Mouse (Mus musculus): ENCODE measurements around the gene Zbtb8a.
A peak's percentile ranks its signal among the peaks of the same experiment; 100 is the strongest.
"Not testable (repeated sequence)": the region's sequence is repeated elsewhere in the genome, so short reads cannot be mapped to it uniquely, and the experiment has no call there.

Gene Zbtb8a

GRCm38 (mm10) chr4:129376961-129377545 lies 863 bp downstream of the Zbtb8a start:
- DNase-seq (ENCODE audit: low spot score) = peak; percentile 65

GRCm38 (mm10) chr4:129375821-129376220 lies 2.1 kb downstream of the Zbtb8a start:
- no peak for DNase-seq (ENCODE audit: low spot score)

GRCm38 (mm10) chr4:129375000-129375399 lies 2.9 kb downstream of the Zbtb8a start:
- DNase-seq (ENCODE audit: low spot score) = no peak

GRCm38 (mm10) chr4:129374219-129374755 lies 3.6 kb downstream of the Zbtb8a start:
- DNase-seq (ENCODE audit: low spot score) = no peak

GRCm38 (mm10) chr4:129373202-129373976 lies 4.5 kb downstream of the Zbtb8a start:
- no peak for DNase-seq (ENCODE audit: low spot score)

- DNase-seq (ENCODE audit: low spot score) = no peak
Measured at GRCm38 (mm10) chr4:129371391-129371790, 6.5 kb downstream of the Zbtb8a start.

GRCm38 (mm10) chr4:129365224-129365623 lies 12.7 kb downstream of the Zbtb8a start:
- DNase-seq (ENCODE audit: low spot score) = no peak

- DNase-seq (ENCODE audit: low spot score) = no peak
Measured at GRCm38 (mm10) chr4:129364379-129364778, 13.5 kb downstream of the Zbtb8a start.

GRCm38 (mm10) chr4:129363463-129363862 lies 14.5 kb downstream of the Zbtb8a start:
- no peak for DNase-seq (ENCODE audit: low spot score)

GRCm38 (mm10) chr4:129362771-129363170 lies 15.1 kb downstream of the Zbtb8a start:
- no peak for DNase-seq (ENCODE audit: low spot score)

- not testable (repeated sequence) for DNase-seq (ENCODE audit: low spot score)
Measured at GRCm38 (mm10) chr4:129362238-129362637, 15.7 kb downstream of the Zbtb8a start.

- no peak for DNase-seq (ENCODE audit: low spot score)
Measured at GRCm38 (mm10) chr4:129357613-129358163, 20.2 kb downstream of the Zbtb8a start.

GRCm38 (mm10) chr4:129354236-129354635 lies 23.7 kb downstream of the Zbtb8a start:
- DNase-seq (ENCODE audit: low spot score) = no peak

- no peak for DNase-seq (ENCODE audit: low spot score)
Measured at GRCm38 (mm10) chr4:129353176-129353575, 24.7 kb downstream of the Zbtb8a start.

GRCm38 (mm10) chr4:129351111-129351510 lies 26.8 kb downstream of the Zbtb8a start:
- DNase-seq (ENCODE audit: low spot score) = no peak

GRCm38 (mm10) chr4:129350644-129351043 lies 27.3 kb downstream of the Zbtb8a start:
- DNase-seq (ENCODE audit: low spot score) = peak; percentile 93

- no peak for DNase-seq (ENCODE audit: low spot score)
Measured at GRCm38 (mm10) chr4:129346481-129347154, 31.3 kb downstream of the Zbtb8a start.

GRCm38 (mm10) chr4:129342705-129343104 lies 35.2 kb downstream of the Zbtb8a start:
- DNase-seq (ENCODE audit: low spot score) = no peak

GRCm38 (mm10) chr4:129341888-129342287 lies 36.0 kb downstream of the Zbtb8a start:
- no peak for DNase-seq (ENCODE audit: low spot score)

GRCm38 (mm10) chr4:129339743-129340142 lies 38.2 kb downstream of the Zbtb8a start:
- no peak for DNase-seq (ENCODE audit: low spot score)

- DNase-seq (ENCODE audit: low spot score) = no peak
Measured at GRCm38 (mm10) chr4:129336291-129336690, 41.6 kb downstream of the Zbtb8a start.

All from retina, embryonic 14.5 days (tissue).